Mouse (Mus musculus) bone marrow, adult 2 months (tissue): ENCODE data around the gene Arhgap1.

ENCODE experiments used
- CTCF ChIP-seq: fragments of 200-500 bp; IDR thresholded peaks from 2 replicates; pipeline ENCODE4 v1.5.1; 2011; ENCODE audit warnings: low read length, control low read depth; ENCODE audit not compliant: control insufficient read depth, insufficient read depth
- POLR2A ChIP-seq: fragments of 200-500 bp; IDR thresholded peaks from 2 replicates; pipeline ENCODE4 v1.6.1; 2011; ENCODE audit warnings: low read depth, mild to moderate bottlenecking, control low read depth, low read length, borderline replicate concordance; ENCODE audit not compliant: control insufficient read depth

- no peak for TF ChIP-seq CTCF
- no peak for TF ChIP-seq POLR2A
Measured at GRCm38 (mm10) chr2:91633334-91633977, 16.2 kb upstream of the Arhgap1 start.
